Mouse (Mus musculus) hindbrain, embryonic 10.5 days (tissue): Measurements from ENCODE around the gene Spag8. TPM values are rescaled to one million over a fixed set of nuclear protein-coding genes. Genes with fewer than 3 reads are reported as not detected.

ENCODE experiments used
- DNase-seq: peaks from one replicate; pipeline ENCODE4 v3.0.0-alpha.2; 2017; ENCODE audit warnings: low spot score
- H3K27ac ChIP-seq: fragments of 300-500 bp; sonication (generic); 2 replicates; pipeline ENCODE4 v1.5.1; 2016; ENCODE audit warnings: mild to moderate bottlenecking, moderate library complexity
- H3K27me3 ChIP-seq: fragments of 300-500 bp; sonication (generic); 2 replicates; pipeline ENCODE4 v1.6.1; 2016; ENCODE audit warnings: mild to moderate bottlenecking; ENCODE audit not compliant: poor library complexity, insufficient read depth, severe bottlenecking
- H3K36me3 ChIP-seq: fragments of 300-500 bp; sonication (generic); 2 replicates; pipeline ENCODE4 v1.6.1; 2016; ENCODE audit warnings: mild to moderate bottlenecking, moderate library complexity
- H3K4me1 ChIP-seq: fragments of 300-500 bp; sonication (generic); replicated peaks from 2 replicates; pipeline ENCODE4 v1.6.1; 2016; ENCODE audit warnings: mild to moderate bottlenecking
- H3K4me3 ChIP-seq: fragments of 300-500 bp; sonication (generic); 2 replicates; pipeline ENCODE4 v1.5.1; 2016; ENCODE audit warnings: mild to moderate bottlenecking, moderate library complexity
- H3K9me3 ChIP-seq: fragments of 300-500 bp; sonication (generic); 2 replicates; pipeline ENCODE4 v1.6.1; 2016; ENCODE audit warnings: mild to moderate bottlenecking, moderate library complexity
- WGBS: fragments of 180-500 bp; shearing (Covaris S2); methylation state at CpG from one replicate; pipeline ENCODE4 v1.1.7; 2016; 5-methylcytosine and 5-hydroxymethylcytosine counted together
- polyA plus RNA-seq: library from polyadenylated mRNA; unstranded; fragments of >200 nt; fragmentation: Nextera tagmentation; extraction: Ambion mirVana; gene quantifications from 2 replicates; pipeline ENCODE4 v1.2.1, GENCODE M21; 2016

Gene Spag8
- polyA plus RNA-seq, 1 experiment from 2014 or later = 10.0 TPM

GRCm38 (mm10) chr4:43612534-43612933 is 40.9 kb downstream of the Spag8 start:
- H3K36me3 ChIP-seq = no peaks in the 10 kb centered on the region
- DNase-seq = no peak
- WGBS = 74% methylated on average over 10 of the region's 10 CpGs

GRCm38 (mm10) chr4:43604751-43605685 is 48.4 kb downstream of the Spag8 start:
- 79% methylated on average over 9 of the region's 9 CpGs for WGBS
- H3K4me1 ChIP-seq = no peaks in the 10 kb centered on the region
- H3K36me3 ChIP-seq = no peaks in the 10 kb centered on the region
- H3K4me3 ChIP-seq = no peak overlapping the region
- no peaks in the 10 kb centered on the region for H3K9me3 ChIP-seq
- no peaks in the 10 kb centered on the region for H3K27me3 ChIP-seq
- H3K27ac ChIP-seq = no peak overlapping the region
- no peak for DNase-seq

More at GRCm38 (mm10) chr4:43612534-43612933, 40.9 kb downstream of the Spag8 start:
- H3K27me3 ChIP-seq = no peaks in the 10 kb centered on the region
- H3K4me3 ChIP-seq = no peak overlapping the region
- no peaks in the 10 kb centered on the region for H3K9me3 ChIP-seq
- no peak overlapping the region for H3K27ac ChIP-seq
- H3K4me1 ChIP-seq = no peaks in the 10 kb centered on the region

- WGBS = 71% methylated on average over 3 of the region's 3 CpGs
- no peak overlapping the region for H3K27ac ChIP-seq
- no peaks in the 10 kb centered on the region for H3K27me3 ChIP-seq
- no peak overlapping the region for H3K4me3 ChIP-seq
- H3K36me3 ChIP-seq = no peaks in the 10 kb centered on the region
- no peak for DNase-seq
- no peaks in the 10 kb centered on the region for H3K9me3 ChIP-seq
- no peaks in the 10 kb centered on the region for H3K4me1 ChIP-seq
Measured at GRCm38 (mm10) chr4:43604099-43604498, 49.3 kb downstream of the Spag8 start.

Other genes starting within 250 kb of the Spag8 start
- gene Fam166b, start 224.5 kb downstream of the Spag8 start, polyA plus RNA-seq = 0.47 TPM in 1 of 2 replicates, not detected in the other
- gene Tesk1, start 211.7 kb downstream of the Spag8 start, polyA plus RNA-seq = 7.1 and 8.3 TPM in 2 replicates
- 1.8 and 2.4 TPM in 2 replicates for gene Cd72, start 199.0 kb downstream of the Spag8 start, polyA plus RNA-seq
- not detected in 2 replicates for gene Sit1, start 169.9 kb downstream of the Spag8 start, polyA plus RNA-seq
- 45.2 and 50.9 TPM in 2 replicates for gene Ccdc107, start 160.7 kb downstream of the Spag8 start, polyA plus RNA-seq
- gene Arhgef39, start 153.9 kb downstream of the Spag8 start, polyA plus RNA-seq = 47.2 and 50.5 TPM in 2 replicates
- 0.76 and 0.93 TPM in 2 replicates for gene Car9, start 146.6 kb downstream of the Spag8 start, polyA plus RNA-seq
- gene Tpm2, start 129.8 kb downstream of the Spag8 start, polyA plus RNA-seq = 55.9 and 65.7 TPM in 2 replicates
- gene Creb3, start 91.3 kb downstream of the Spag8 start, polyA plus RNA-seq = 40.7 and 53.3 TPM in 2 replicates
- gene Tln1, start 90.9 kb downstream of the Spag8 start, polyA plus RNA-seq = 52.8 and 58.9 TPM in 2 replicates
- gene Rgp1, start 74.9 kb downstream of the Spag8 start, polyA plus RNA-seq = 20.3 and 25.6 TPM in 2 replicates
- 28.0 and 36.3 TPM in 2 replicates for gene Gba2, start 74.7 kb downstream of the Spag8 start, polyA plus RNA-seq
- 0.88 and 1.0 TPM in 2 replicates for gene Msmp, start 69.1 kb downstream of the Spag8 start, polyA plus RNA-seq
- 22.4 and 26.5 TPM in 2 replicates for gene Npr2, start 21.7 kb downstream of the Spag8 start, polyA plus RNA-seq
- 76.4 and 82.0 TPM in 2 replicates for gene Hint2, start 2.9 kb upstream of the Spag8 start, polyA plus RNA-seq
- gene Tmem8b, start 15.4 kb upstream of the Spag8 start, polyA plus RNA-seq = 5.2 and 9.4 TPM in 2 replicates
- 1.8 and 2.4 TPM in 2 replicates for gene Fam221b, start 15.6 kb upstream of the Spag8 start, polyA plus RNA-seq
- not detected in 2 replicates for gene Olfr70, start 47.2 kb upstream of the Spag8 start, polyA plus RNA-seq
- gene Olfr71, start 56.7 kb upstream of the Spag8 start, polyA plus RNA-seq = not detected in 2 replicates
- 0.25 and 0.44 TPM in 2 replicates for gene Hrct1, start 73.6 kb upstream of the Spag8 start, polyA plus RNA-seq
- gene Spaar, start 76.4 kb upstream of the Spag8 start, polyA plus RNA-seq = not detected in 2 replicates
- not detected in 2 replicates for gene Olfr159, start 117.4 kb upstream of the Spag8 start, polyA plus RNA-seq
- not detected in 2 replicates for gene Olfr156, start 170.3 kb upstream of the Spag8 start, polyA plus RNA-seq
- not detected in 2 replicates for gene Olfr157, start 186.6 kb upstream of the Spag8 start, polyA plus RNA-seq
- not detected in 2 replicates for gene Olfr155, start 198.0 kb upstream of the Spag8 start, polyA plus RNA-seq
- 11.4 and 11.9 TPM in 2 replicates for gene Reck, start 221.9 kb upstream of the Spag8 start, polyA plus RNA-seq